Mouse (Mus musculus): ENCODE measurements around the gene Lzts2.

- TF ChIP-seq CTCF (IDR thresholded peaks at IDR 0.05; ENCODE audit: borderline replicate concordance, extremely low read depth, insufficient read depth, insufficient read length) (no peak), POLR2A (IDR thresholded peaks at IDR 0.05; ENCODE audit: borderline replicate concordance, extremely low read depth, insufficient read depth, insufficient read length, poor library complexity, severe bottlenecking) (no peak)
These were observed 25.9 kb upstream of the Lzts2 start for GRCm38 (mm10) chr19:44988321-44988720.

All from brain, embryonic 14.5 days (tissue).